Mouse (Mus musculus) G1E (cell line): ENCODE results near the gene Gm17581.

Experiments used
- CTCF ChIP-seq: IDR thresholded peaks from 2 replicates; pipeline ENCODE4 v1.5.1; 2012; ENCODE audit warnings: low read depth, low read length, inconsistent platforms, mixed read lengths
- POLR2AphosphoS5 ChIP-seq: IDR thresholded peaks from 2 replicates; pipeline ENCODE4 v1.6.1; 2012; ENCODE audit warnings: low read depth, low read length, inconsistent platforms; ENCODE audit not compliant: insufficient replicate concordance

GRCm38 (mm10) chr2:155778004-155778403, 42.3 kb upstream of the Gm17581 start:
- TF ChIP-seq CTCF (no peak), POLR2AphosphoS5 (no peak)
